Mouse (Mus musculus) CD4-positive naive resting alpha-beta T cell, adult 57 days (primary cell): ENCODE results near the gene Nxnl1. TPM values are rescaled to one million over a fixed set of nuclear protein-coding genes. Genes with fewer than 3 reads are reported as not detected.

Experiments
- total RNA-seq: library from RNA; stranded (reverse); gene quantifications from one replicate; pipeline ENCODE4 v1.2.4, GENCODE M21; 2023

Gene Nxnl1
- total RNA-seq, result not detected

DNA sequence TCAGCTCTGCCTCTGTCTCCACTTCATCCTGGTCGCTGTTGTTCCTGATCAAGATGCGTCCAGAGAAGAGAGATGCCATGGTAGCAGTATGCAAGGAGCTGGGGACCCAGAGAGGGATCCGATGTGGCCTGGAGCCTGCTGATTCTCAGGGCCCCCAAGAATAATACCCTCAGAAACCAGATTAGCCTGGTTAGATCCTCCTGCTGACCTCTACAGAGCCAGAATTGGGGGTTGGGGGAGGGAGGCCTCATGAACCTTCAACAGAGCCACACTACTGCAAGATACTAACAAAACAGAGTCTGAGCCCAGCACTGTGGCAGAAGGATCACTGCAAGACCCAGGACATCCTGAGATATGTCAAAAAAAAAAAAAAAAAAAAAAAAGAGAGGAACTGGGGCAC is at the start of gene Nxnl1:
TSS of gene Nxnl1 (minus strand) at position 101 of the 400 bp plus-strand sequence.

DNA sequence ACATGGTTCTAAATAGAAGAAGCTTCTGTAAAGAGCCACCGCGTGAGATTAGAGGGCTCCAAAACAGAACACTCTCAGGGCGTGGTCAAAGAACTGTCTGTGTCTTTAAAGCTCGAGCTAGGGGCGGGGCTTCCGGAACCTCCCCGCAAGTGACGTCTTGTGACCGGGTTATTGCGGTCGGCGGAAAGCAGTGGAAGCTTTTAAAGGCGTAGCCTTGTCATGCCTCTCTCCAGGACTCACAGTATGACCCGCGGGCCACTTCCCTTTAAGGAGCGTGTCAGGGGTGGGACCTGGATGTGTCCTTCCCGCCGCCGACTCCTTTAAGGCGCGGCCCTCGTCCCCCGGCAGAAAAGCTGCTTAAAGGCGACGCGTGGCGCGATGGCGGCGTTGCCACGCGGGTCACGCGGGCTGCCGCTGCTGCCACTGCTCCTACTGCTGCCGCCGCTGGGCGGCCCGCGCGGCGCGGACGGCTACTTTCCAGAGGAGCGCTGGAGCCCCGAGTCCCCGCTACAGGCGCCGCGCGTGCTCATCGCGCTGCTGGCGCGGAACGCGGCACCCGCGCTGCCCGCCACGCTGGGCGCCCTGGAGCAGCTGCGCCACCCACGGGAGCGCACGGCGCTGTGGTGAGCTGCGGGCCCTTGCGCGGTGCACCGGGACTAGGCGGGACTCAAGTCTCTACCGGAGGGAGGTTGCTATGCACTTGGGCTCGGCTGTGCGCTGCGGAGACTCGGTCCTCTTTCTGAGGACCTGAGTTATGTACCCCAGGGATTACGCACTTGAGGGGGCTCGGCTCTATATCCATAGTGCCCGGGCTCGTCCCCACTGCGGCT is 44.6 kb upstream of the Nxnl1 start, which contains the start of gene Colgalt1:
TSS of gene Colgalt1 (plus strand) at position 177 of the 830 bp plus-strand sequence.

DNA sequence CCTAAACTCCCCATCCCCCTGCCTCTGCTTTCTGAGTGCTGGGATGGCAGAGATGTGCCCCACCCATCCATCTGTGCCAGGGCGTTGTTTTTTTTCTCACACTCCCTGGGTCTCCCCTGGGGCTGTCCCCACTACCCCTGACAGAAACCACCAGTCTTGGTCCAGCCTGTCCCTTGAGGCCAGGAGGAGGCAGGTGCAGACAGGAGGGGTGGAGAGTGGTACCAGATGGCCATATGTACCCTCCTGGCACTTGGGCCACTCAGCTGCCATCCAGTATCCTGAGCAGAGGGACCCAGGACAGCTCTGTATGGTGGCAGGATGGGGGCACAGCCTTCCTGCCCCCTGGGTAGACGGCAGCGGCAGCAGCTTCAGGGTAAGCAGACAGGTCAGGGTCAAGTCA is 31.1 kb upstream of the Nxnl1 start, which contains the start of gene Fam129c:
TSS of gene Fam129c (plus strand) at position 198 of the 400 bp plus-strand sequence.

DNA sequence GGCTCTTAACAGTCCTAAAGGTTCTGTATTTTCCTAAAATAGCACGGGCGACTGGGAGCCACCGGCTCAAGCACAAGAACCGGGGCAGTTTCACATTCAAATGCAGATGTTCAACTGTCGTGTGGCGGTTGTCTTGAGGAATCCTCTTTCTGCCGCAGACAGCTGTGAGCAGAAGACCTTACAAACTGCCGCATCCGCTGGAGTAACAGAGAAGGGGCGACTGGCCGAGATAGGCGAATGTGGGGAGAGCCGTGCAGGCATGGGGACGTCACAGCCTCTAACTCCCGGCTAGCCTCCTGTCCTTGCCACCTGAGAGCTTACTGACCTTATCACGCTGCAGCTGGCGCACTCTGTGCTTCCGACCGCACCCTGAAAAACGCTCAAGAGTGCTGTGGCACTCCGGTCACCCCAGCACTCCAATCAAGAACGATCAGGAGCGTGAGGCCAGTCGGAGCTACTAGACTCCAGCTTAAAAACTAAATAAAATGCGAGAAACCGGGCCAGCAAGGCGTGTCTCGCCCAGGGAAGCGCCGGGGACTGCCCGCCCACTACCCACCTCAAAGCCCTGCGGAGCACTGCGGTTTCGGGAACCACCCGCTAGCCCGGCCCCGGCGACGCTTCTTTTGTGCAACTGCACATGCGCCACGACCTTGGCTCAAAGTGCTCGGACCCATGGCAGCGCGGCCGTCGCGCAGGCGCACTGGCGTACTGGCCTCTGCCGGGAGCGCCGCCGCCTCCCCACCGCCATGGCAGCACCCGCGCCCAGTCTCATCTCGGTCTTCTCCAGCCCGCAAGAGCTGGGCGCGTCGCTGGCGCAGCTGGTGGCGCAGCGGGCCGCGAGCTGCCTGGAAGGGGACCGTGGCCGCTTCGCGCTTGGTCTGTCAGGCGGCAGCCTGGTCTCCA is 25.3 kb upstream of the Nxnl1 start, which contains the start of gene Pgls:
TSS of gene Pgls (plus strand) at position 706 of the 903 bp plus-strand sequence.

DNA sequence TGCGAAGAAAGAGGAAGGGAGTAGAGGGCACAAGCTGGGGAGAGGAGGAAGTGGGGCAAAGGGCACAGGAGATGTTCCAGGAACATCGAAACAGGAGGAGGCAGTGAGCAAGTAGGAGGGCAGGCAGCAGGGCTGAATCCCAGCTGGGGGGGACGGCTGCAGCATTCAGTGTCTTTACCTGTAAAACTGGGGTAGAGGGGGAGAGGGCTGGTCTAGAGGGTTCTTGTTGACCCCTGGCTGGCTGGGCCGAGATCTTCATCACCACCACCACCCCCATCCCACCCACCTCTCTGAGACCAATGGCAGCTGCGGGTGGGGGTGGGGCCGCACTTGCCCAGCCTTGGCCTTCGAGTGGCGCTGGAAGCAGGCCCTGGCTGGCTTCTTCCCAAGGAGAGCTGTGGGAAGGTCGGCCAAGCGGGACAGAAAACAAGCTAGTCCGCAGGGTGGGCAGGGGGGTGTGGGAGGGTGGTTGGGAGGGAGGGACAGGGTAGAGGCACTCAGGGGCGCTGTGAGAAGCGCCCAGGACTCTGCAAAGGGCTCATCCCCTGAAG is 2.1 kb upstream of the Nxnl1 start, which contains the start of gene Slc27a1:
TSS of gene Slc27a1 (plus strand) at position 496 of the 551 bp plus-strand sequence.

DNA sequence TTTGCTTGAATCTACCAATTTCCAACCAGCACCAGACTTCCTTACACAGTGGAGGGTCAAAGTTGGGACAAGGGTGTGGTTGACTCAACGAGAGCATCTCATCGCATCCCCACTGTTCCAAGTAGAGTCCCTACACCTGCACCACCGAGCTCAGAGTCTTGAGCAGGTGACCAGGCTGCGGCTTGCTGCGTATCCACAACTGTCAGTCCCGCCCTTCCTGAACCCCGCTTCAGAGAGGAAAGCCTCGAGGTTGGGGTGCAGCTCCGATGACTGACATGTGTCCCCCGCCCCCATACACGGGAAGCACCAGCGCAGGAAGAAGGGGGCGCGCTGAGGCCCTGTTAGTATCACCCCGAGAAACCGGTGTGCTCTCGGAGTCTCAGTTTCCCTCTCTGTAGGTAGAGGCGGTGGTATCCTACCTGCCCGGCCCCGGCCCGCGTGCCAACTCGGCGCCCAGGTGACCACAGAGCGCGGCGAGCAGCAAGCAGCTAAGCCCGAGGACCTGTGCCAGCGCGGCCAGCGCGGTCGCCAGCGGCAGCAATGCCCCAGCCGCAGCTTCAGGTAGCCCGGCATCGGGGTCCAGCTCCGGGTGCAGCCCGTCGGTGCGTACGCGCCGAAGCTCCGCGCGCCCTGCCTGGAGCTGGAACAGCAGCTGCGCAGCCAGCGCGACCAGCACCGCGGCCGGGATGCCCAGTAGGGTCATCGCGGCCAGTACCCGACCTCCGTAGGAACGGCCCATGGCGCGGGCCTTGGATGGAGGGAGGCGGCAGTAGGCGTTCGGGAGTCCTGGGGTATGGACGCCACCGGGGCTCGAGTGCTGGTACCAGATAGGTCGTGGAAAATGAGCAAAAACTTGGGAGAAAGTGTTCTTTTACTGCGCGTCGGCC is 8.1 kb downstream of the Nxnl1 start, which contains the start of gene Tmem221:
TSS of gene Tmem221 (minus strand) at position 801 of the 887 bp plus-strand sequence.

DNA sequence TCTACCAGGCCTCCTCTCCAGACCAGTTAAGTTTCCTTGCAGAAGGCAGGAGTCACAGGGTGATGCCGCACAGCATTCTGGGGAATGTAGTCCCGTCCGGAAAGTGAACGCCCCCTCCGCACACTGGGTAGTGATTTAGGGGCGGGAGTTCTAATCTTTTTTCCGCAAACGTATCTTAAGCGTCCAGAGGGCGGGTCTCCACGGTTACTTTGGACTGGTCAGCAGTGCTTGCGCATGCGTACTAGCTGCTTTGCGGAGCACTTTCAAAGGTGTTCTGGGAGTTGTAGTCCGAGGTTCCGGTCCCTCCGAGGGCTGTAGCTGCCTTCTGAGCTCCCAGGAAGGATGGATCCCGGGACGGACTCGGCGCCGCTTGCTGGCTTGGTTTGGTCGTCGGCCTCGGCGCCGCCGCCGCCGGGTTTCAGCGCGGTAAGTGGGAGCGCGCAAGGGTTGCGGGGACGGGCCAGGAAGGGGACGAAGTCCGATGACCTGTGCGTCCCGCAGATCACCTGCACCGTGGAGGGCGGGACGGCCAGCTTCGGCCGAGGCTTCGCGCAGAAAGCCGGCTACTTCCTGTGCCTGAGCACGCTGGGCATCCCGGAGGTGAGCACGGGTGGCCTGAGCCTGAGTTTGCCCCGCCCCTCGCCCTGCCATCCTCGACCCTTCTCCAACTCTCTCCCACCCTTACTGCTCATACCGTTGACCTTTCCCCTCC is 23.6 kb downstream of the Nxnl1 start, which contains the start of gene Mvb12a:
TSS of gene Mvb12a (plus strand) at position 291 of the 712 bp plus-strand sequence.

DNA sequence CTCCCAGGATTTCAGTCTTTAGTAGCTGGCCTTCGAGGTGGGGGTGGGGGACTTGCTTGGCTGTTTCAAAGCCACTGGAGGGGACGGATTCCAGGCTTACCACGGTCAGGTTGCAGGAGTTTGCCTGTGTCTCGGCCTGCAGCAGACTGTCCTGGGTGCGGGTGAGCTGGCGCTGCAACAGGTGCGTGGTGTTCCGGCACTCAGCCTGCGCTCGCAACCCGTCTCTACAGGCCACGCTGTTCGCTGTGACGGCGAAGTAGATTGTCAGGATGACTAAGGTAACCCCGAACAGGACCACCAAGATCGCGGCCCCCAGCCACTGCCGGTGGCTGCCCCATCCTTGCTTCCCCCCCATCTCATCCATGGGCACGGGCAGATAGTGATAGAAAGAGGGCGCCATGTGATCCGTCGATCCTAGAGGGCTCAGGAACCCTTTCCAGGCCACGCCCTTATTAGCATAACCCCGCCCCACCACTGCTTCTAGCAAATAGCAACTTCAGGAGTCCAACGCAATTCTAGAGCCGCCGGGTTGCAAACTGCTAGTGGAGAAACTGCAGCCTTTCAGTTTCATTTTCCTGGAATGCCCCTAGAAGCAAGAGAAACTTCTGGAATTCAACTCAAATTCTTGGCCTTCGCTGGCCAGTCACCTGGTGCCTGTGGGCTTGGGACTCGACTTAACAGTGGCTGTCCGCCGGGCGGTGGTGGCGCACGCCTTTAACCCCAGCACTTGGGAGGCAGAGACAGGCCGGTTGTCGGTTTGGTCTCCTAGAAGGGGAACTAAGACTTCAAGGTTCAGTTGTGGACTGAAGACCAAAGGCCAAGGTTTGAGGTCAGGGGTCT is 29.2 kb downstream of the Nxnl1 start, which contains the start of gene Bst2:
TSS of gene Bst2 (minus strand) at position 429 of the 840 bp plus-strand sequence.

DNA sequence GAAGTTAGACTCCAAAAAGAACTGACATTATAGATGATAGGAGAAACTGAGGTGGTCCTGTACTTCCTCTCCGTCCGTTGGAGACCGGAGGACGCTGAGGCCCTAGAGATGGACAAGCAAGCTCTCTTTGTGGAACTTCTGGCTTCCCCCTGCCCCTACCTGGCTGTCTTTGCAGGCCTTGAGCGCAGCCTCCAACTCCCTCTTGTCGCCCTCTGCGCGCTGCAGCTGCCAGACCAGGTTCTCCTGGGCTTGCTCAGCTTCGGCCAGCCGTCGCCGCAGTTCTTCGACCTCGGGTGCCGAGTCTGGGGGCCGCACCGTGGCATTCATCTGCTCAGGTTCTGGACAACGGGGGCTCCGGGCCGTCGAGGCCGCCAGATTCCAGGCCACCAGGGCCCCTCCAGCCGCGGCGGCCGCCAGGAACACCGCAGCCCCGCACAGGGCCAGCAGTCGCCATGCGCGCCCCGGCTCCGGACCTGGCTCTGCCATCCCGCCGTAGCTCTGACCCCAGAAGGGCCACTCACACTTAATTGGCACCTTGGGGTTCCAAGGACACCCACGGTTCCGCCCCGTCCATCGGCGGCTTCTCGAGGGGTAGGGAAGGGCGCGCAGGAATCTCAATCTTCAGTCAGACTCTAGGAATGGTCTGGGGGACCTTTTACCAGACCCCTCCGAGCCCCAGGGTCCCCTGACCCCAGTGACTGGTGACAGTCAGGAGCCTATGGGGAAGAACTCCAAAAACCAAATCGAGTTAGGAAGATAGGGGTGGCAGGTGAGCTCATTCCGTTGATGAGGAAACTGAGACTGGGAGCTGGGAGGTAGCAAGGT is 41.0 kb downstream of the Nxnl1 start, which contains the start of gene Ccdc194:
TSS of gene Ccdc194 (minus strand) at position 486 of the 825 bp plus-strand sequence.

DNA sequence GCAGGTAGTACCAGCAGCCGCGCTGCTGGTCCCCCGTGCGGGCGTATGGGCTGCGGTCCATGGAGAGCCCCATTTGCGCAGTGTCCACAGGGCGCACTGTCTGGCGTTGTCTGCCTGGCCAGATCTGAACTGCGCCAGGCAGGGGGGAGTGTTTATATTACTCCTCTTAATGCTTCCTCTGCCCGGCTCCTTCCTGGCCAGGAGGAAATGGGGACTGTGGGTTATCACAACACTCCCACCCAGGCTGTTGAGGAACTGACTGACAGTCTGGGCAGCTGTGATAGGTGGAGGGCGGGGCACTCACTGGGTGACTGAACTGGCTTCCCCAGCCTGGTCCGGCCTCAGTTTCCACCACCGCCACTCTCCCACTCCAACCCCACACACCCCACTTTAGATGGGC is 54.8 kb downstream of the Nxnl1 start, which contains the start of gene Plvap:
TSS of gene Plvap (minus strand) at position 109 of the 400 bp plus-strand sequence.

Other genes with a start within 250 kb of the Nxnl1 start
- gene Use1, start 199.8 kb downstream of the Nxnl1 start, total RNA-seq, result 295 TPM
- gene Ocel1, start 195.3 kb downstream of the Nxnl1 start, total RNA-seq, result 19.0 TPM
- gene Nr2f6, start 184.6 kb downstream of the Nxnl1 start, total RNA-seq, result 4.8 TPM
- 0.47 TPM for gene Ushbp1, start 170.8 kb downstream of the Nxnl1 start, total RNA-seq
- gene Babam1, start 169.7 kb downstream of the Nxnl1 start, total RNA-seq, result 107 TPM
- 1.6 TPM for gene Ankle1, start 160.6 kb downstream of the Nxnl1 start, total RNA-seq
- gene Abhd8, start 102.9 kb downstream of the Nxnl1 start, total RNA-seq, result 94.1 TPM
- 33.8 TPM for gene Mrpl34, start 101.6 kb downstream of the Nxnl1 start, total RNA-seq
- 106 TPM for gene Dda1, start 97.4 kb downstream of the Nxnl1 start, total RNA-seq
- gene Ano8, start 80.6 kb downstream of the Nxnl1 start, total RNA-seq, result 22.8 TPM
- gene Gtpbp3, start 78.5 kb downstream of the Nxnl1 start, total RNA-seq, result 15.5 TPM
- gene Plvap, start 54.8 kb downstream of the Nxnl1 start, total RNA-seq, result 2.1 TPM
- gene Ccdc194, start 40.9 kb downstream of the Nxnl1 start, total RNA-seq, result not detected
- gene Bst2, start 29.1 kb downstream of the Nxnl1 start, total RNA-seq, result 38.1 TPM
- 32.3 TPM for gene Mvb12a, start 23.7 kb downstream of the Nxnl1 start, total RNA-seq
- gene Tmem221, start 7.7 kb downstream of the Nxnl1 start, total RNA-seq, result 0.83 TPM
- gene Slc27a1, start 2.3 kb upstream of the Nxnl1 start, total RNA-seq, result 6.5 TPM
- gene Pgls, start 25.6 kb upstream of the Nxnl1 start, total RNA-seq, result 50.8 TPM
- 8.0 TPM for gene Fam129c, start 31.0 kb upstream of the Nxnl1 start, total RNA-seq
- gene Colgalt1, start 44.4 kb upstream of the Nxnl1 start, total RNA-seq, result 56.7 TPM
- 1.7 TPM for gene Unc13a, start 105.2 kb upstream of the Nxnl1 start, total RNA-seq
- gene Jak3, start 109.7 kb upstream of the Nxnl1 start, total RNA-seq, result 94.0 TPM
- gene Insl3, start 122.6 kb upstream of the Nxnl1 start, total RNA-seq, result 52.6 TPM
- gene B3gnt3, start 135.2 kb upstream of the Nxnl1 start, total RNA-seq, result 0.30 TPM
- gene Fcho1, start 159.1 kb upstream of the Nxnl1 start, total RNA-seq, result 112 TPM